Mouse (Mus musculus): ENCODE measurements around the gene Gm5089.

DNA sequence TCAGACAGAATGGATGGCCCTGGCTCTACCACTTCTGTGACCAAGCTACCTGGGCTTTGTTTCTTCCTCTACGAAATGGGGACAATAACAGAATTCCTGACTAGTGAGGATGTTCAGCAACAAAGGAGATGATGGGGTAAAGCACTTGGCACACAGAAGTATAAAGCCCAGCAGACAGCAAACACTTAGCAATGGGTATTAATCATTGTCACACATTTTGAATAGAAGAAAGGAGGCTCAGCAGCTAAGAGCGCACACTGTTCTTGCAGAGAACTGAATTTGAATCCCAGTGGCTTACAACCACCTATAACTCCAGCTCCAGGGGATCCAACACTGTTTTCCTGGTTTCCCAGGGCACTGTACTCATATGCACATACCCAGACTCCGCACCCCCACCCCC lies 23.3 kb downstream of the Gm5089 start:
- no peak for TF ChIP-seq USF2 (IDR thresholded peaks at IDR 0.05; ENCODE audit: borderline replicate concordance in 1 of 2, insufficient read depth in 1 of 2, low read depth in 1 of 2, low read length in 2 of 2)
- TF ChIP-seq HCFC1 (IDR thresholded peaks at IDR 0.05; ENCODE audit: low read depth, low read length), result no peak
- TF ChIP-seq CTCF (IDR thresholded peaks at IDR 0.05 in 2 of 3, conservative IDR thresholded peaks at IDR 0.05 in 1 of 3; ENCODE audit: control insufficient read depth in 1 of 3, insufficient read depth in 1 of 3, low read depth in 2 of 3, low read length in 3 of 3, poor library complexity in 1 of 3, severe bottlenecking in 1 of 3), result no peak
- no peak for TF ChIP-seq POLR2A (IDR thresholded peaks at IDR 0.05; ENCODE audit: control insufficient read depth in 1 of 2, insufficient read depth in 1 of 2, low read depth in 1 of 2, low read length in 2 of 2, poor library complexity in 1 of 2)
- no peak for TF ChIP-seq SMC3 (IDR thresholded peaks at IDR 0.05; ENCODE audit: low read depth, low read length)
